Mouse (Mus musculus) liver, postnatal 0 days (tissue): ENCODE data around the gene Rbm4.

Experiments
- CTCF ChIP-seq: sonication (generic); IDR thresholded peaks from 2 replicates; pipeline ENCODE4 v1.5.1; 2016; ENCODE audit warnings: antibody characterized with exemption, low read depth
- EP300 ChIP-seq: IDR thresholded peaks from 2 replicates; pipeline ENCODE4 v1.6.1; 2016; ENCODE audit warnings: antibody characterized with exemption, low read depth, mild to moderate bottlenecking

DNA sequence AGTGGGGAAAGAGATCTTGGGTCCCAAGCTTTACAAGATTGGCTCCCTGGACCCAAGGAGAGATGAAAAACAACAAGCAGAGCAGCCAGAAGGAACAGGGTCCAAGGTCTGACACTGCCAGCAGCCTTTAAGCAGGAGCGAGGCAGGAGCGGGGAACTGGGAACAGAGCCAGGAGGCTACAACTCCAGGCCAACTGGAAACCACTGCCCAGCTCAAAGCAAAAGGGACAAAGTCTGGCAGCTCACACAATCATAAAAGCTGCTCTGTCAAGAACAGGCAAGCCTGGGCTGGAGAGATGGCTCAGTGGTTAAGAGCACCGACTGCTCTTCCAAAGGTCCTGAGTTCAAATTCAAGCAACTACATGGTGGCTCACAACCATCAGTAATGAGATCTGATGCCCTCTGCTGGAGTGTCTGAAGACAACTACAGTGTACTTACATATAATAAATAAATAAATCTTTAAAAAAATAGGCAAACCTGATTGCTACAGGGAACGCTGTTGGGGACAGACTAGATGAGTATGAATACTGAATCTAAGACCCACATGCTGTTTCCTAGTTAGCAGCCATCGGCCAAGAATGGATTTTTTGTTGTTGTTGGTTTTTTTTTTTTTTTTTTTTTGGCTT lies 27.1 kb upstream of the Rbm4 start:
- TF ChIP-seq EP300 (no peak), CTCF (peak; percentile 40)
